Mouse (Mus musculus) cortical plate, adult 2 months (tissue): Measurements from ENCODE around the gene Nrcam.

Source experiments
- CTCF ChIP-seq: fragments of 200-500 bp; IDR thresholded peaks from 2 replicates; pipeline ENCODE4 v1.5.1; 2011; ENCODE audit warnings: mild to moderate bottlenecking, control low read depth, low read length; ENCODE audit not compliant: insufficient read depth; ENCODE audit errors: extremely low read depth
- POLR2A ChIP-seq: fragments of 200-500 bp; IDR thresholded peaks from 2 replicates; pipeline ENCODE4 v1.6.1; 2011; ENCODE audit warnings: mild to moderate bottlenecking, low read length, control low read depth; ENCODE audit not compliant: insufficient read depth; ENCODE audit errors: extremely low read depth

- TF ChIP-seq CTCF (no peak), POLR2A (no peak)
Observed at GRCm38 (mm10) chr12:44409786-44410185, 81.1 kb downstream of the Nrcam start.
